Mouse (Mus musculus): ENCODE measurements at regions not wholly inside any gene's neighbourhood (a gene's known extent, or its start where the extent isn't known, plus 50 kb on each side); places are given as distances from the start of the nearest gene placed in this dataset.

- TF ChIP-seq CTCF (IDR thresholded peaks at IDR 0.05; ENCODE audit: control insufficient read depth, insufficient read depth, insufficient read length): no peak
- peaks cover 3% of the 10 kb centered on the region for H3K27me3 ChIP-seq (ENCODE audit: control insufficient read depth, insufficient read depth, insufficient read length)
These were observed 93.5 kb downstream of the Cand1 start for GRCm38 (mm10) chr10:119146342-119146741.

GRCm38 (mm10) chr10:119142866-119143265 lies 97.0 kb downstream of the Cand1 start:
- TF ChIP-seq FOSL1 (IDR thresholded peaks at IDR 0.05; ENCODE audit: insufficient read depth, low read length, poor library complexity, severe bottlenecking) (no peak), USF1 (IDR thresholded peaks at IDR 0.05; ENCODE audit: low read depth) (no peak), CTCF (IDR thresholded peaks at IDR 0.05; ENCODE audit: control insufficient read depth, insufficient read depth, insufficient read length) (no peak), CEBPB (IDR thresholded peaks at IDR 0.05; ENCODE audit: low read depth) (no peak), MYOG (IDR thresholded peaks at IDR 0.05; ENCODE audit: control insufficient read depth, extremely low read depth, insufficient read length) (no peak), MYOD1 (IDR thresholded peaks at IDR 0.05; ENCODE audit: control insufficient read depth, insufficient read length, low read depth) (no peak), MAX (IDR thresholded peaks at IDR 0.05) (no peak)
- H3K79me2 ChIP-seq (ENCODE audit: control insufficient read depth, insufficient read depth): no peaks in the 10 kb centered on the region
- H3K4me3 ChIP-seq (ENCODE audit: insufficient read depth, poor library complexity, severe bottlenecking): no peak overlapping the region
- H3K36me3 ChIP-seq (ENCODE audit: control insufficient read depth, insufficient read depth): no peaks in the 10 kb centered on the region
- H3K79me3 ChIP-seq (ENCODE audit: low read depth): no peaks in the 10 kb centered on the region
- no peaks in the 10 kb centered on the region for H3K27me3 ChIP-seq (ENCODE audit: control insufficient read depth, insufficient read depth, insufficient read length)
- H3ac ChIP-seq (ENCODE audit: control insufficient read depth, insufficient read length, low read depth): no peak overlapping the region

More at GRCm38 (mm10) chr10:119146342-119146741, 93.5 kb downstream of the Cand1 start:
- Histone ChIP-seq H3K4me3 (ENCODE audit: insufficient read depth, poor library complexity, severe bottlenecking) (no peak overlapping the region), H3ac (ENCODE audit: control insufficient read depth, insufficient read length, low read depth) (no peak overlapping the region), H3K79me3 (ENCODE audit: low read depth) (no peaks in the 10 kb centered on the region), H3K36me3 (ENCODE audit: control insufficient read depth, insufficient read depth) (no peaks in the 10 kb centered on the region), H3K79me2 (ENCODE audit: control insufficient read depth, insufficient read depth) (no peaks in the 10 kb centered on the region)

- Histone ChIP-seq H3K36me3 (ENCODE audit: control insufficient read depth, insufficient read depth) (no peaks in the 10 kb centered on the region), H3K79me2 (ENCODE audit: control insufficient read depth, insufficient read depth) (no peaks in the 10 kb centered on the region), H3K79me3 (ENCODE audit: low read depth) (no peaks in the 10 kb centered on the region), H3K27me3 (ENCODE audit: control insufficient read depth, insufficient read depth, insufficient read length) (no peaks in the 10 kb centered on the region), H3K4me3 (ENCODE audit: insufficient read depth, poor library complexity, severe bottlenecking) (no peak overlapping the region), H3ac (ENCODE audit: control insufficient read depth, insufficient read length, low read depth) (no peak overlapping the region)
- no peak for TF ChIP-seq CTCF (IDR thresholded peaks at IDR 0.05; ENCODE audit: control insufficient read depth, insufficient read depth, insufficient read length)
- TF ChIP-seq FOSL1 (IDR thresholded peaks at IDR 0.05; ENCODE audit: insufficient read depth, low read length, poor library complexity, severe bottlenecking): no peak
- no peak for TF ChIP-seq MYOD1 (IDR thresholded peaks at IDR 0.05; ENCODE audit: control insufficient read depth, insufficient read length, low read depth)
- TF ChIP-seq USF1 (IDR thresholded peaks at IDR 0.05; ENCODE audit: low read depth): no peak
- no peak for TF ChIP-seq MAX (IDR thresholded peaks at IDR 0.05)
- no peak for TF ChIP-seq MYOG (IDR thresholded peaks at IDR 0.05; ENCODE audit: control insufficient read depth, extremely low read depth, insufficient read length)
- TF ChIP-seq CEBPB (IDR thresholded peaks at IDR 0.05; ENCODE audit: low read depth): no peak
These were observed 97.5 kb downstream of the Cand1 start for GRCm38 (mm10) chr10:119142307-119142706.

- TF ChIP-seq CEBPB (IDR thresholded peaks at IDR 0.05; ENCODE audit: low read depth) (no peak), FOSL1 (IDR thresholded peaks at IDR 0.05; ENCODE audit: insufficient read depth, low read length, poor library complexity, severe bottlenecking) (no peak), MYOD1 (IDR thresholded peaks at IDR 0.05; ENCODE audit: control insufficient read depth, insufficient read length, low read depth) (no peak), MYOG (IDR thresholded peaks at IDR 0.05; ENCODE audit: control insufficient read depth, extremely low read depth, insufficient read length) (no peak), CTCF (IDR thresholded peaks at IDR 0.05; ENCODE audit: control insufficient read depth, insufficient read depth, insufficient read length) (no peak), MAX (IDR thresholded peaks at IDR 0.05) (no peak), USF1 (IDR thresholded peaks at IDR 0.05; ENCODE audit: low read depth) (no peak)
- Histone ChIP-seq H3ac (ENCODE audit: control insufficient read depth, insufficient read length, low read depth) (no peak overlapping the region), H3K4me3 (ENCODE audit: insufficient read depth, poor library complexity, severe bottlenecking) (no peak overlapping the region), H3K36me3 (ENCODE audit: control insufficient read depth, insufficient read depth) (no peaks in the 10 kb centered on the region), H3K79me3 (ENCODE audit: low read depth) (no peaks in the 10 kb centered on the region), H3K27me3 (ENCODE audit: control insufficient read depth, insufficient read depth, insufficient read length) (no peaks in the 10 kb centered on the region), H3K79me2 (ENCODE audit: control insufficient read depth, insufficient read depth) (no peaks in the 10 kb centered on the region)
These were observed 101.6 kb downstream of the Cand1 start for GRCm38 (mm10) chr10:119138237-119138636.

GRCm38 (mm10) chr10:119135489-119135924 lies 104.3 kb downstream of the Cand1 start:
- no peaks in the 10 kb centered on the region for H3K79me2 ChIP-seq (ENCODE audit: control insufficient read depth, insufficient read depth)
- H3K79me3 ChIP-seq (ENCODE audit: low read depth): no peaks in the 10 kb centered on the region
- no peak overlapping the region for H3K4me3 ChIP-seq (ENCODE audit: insufficient read depth, poor library complexity, severe bottlenecking)
- H3ac ChIP-seq (ENCODE audit: control insufficient read depth, insufficient read length, low read depth): no peak overlapping the region
- H3K36me3 ChIP-seq (ENCODE audit: control insufficient read depth, insufficient read depth): no peaks in the 10 kb centered on the region
- H3K27me3 ChIP-seq (ENCODE audit: control insufficient read depth, insufficient read depth, insufficient read length): no peaks in the 10 kb centered on the region
- TF ChIP-seq MAX (IDR thresholded peaks at IDR 0.05): no peak
- no peak for TF ChIP-seq USF1 (IDR thresholded peaks at IDR 0.05; ENCODE audit: low read depth)
- no peak for TF ChIP-seq FOSL1 (IDR thresholded peaks at IDR 0.05; ENCODE audit: insufficient read depth, low read length, poor library complexity, severe bottlenecking)

- Histone ChIP-seq H3K27me3 (ENCODE audit: control insufficient read depth, insufficient read depth, insufficient read length) (no peaks in the 10 kb centered on the region), H3K4me3 (ENCODE audit: insufficient read depth, poor library complexity, severe bottlenecking) (no peak overlapping the region), H3ac (ENCODE audit: control insufficient read depth, insufficient read length, low read depth) (no peak overlapping the region), H3K36me3 (ENCODE audit: control insufficient read depth, insufficient read depth) (no peaks in the 10 kb centered on the region), H3K79me2 (ENCODE audit: control insufficient read depth, insufficient read depth) (no peaks in the 10 kb centered on the region), H3K79me3 (ENCODE audit: low read depth) (no peaks in the 10 kb centered on the region)
- no peak for TF ChIP-seq MYOG (IDR thresholded peaks at IDR 0.05; ENCODE audit: control insufficient read depth, extremely low read depth, insufficient read length)
These were observed 104.9 kb downstream of the Cand1 start for GRCm38 (mm10) chr10:119134797-119135488.

All from C2C12 (cell line).